Mouse (Mus musculus): ENCODE results near the gene Taf15.

GRCm38 (mm10) chr11:83530360-83530759 is 57.5 kb downstream of the Taf15 start, which contains the start of gene Ccl5:
- TF ChIP-seq POLR2A (IDR thresholded peaks at IDR 0.05; ENCODE audit: extremely low read depth, insufficient read depth, low read length) (no peak), CTCF (IDR thresholded peaks at IDR 0.05; ENCODE audit: low read depth, low read length) (no peak)
